Mouse (Mus musculus): ENCODE measurements at regions not wholly inside any gene's neighbourhood (a gene's known extent, or its start where the extent isn't known, plus 50 kb on each side); places are given as distances from the start of the nearest gene placed in this dataset.
A peak's percentile ranks its signal among the peaks of the same experiment; 100 is the strongest.

GRCm38 (mm10) chr15:27259854-27260191, 206.7 kb upstream of the Ank start:
- DNase-seq (ENCODE audit: low read depth, low spot score), result no peak

- no peak for DNase-seq (ENCODE audit: low read depth, low spot score)
Measured at GRCm38 (mm10) chr15:27270203-27270602, 196.3 kb upstream of the Ank start.

- DNase-seq (ENCODE audit: low read depth, low spot score), result no peak
Measured at GRCm38 (mm10) chr15:27282279-27282678, 184.2 kb upstream of the Ank start.

GRCm38 (mm10) chr15:27303856-27304255, 162.6 kb upstream of the Ank start:
- no peak for DNase-seq (ENCODE audit: low read depth, low spot score)

GRCm38 (mm10) chr15:27304256-27304655, 162.2 kb upstream of the Ank start:
- no peak for DNase-seq (ENCODE audit: low read depth, low spot score)

- DNase-seq (ENCODE audit: low read depth, low spot score), result no peak
Measured at GRCm38 (mm10) chr15:27305035-27305434, 161.4 kb upstream of the Ank start.

- no peak for DNase-seq (ENCODE audit: low read depth, low spot score)
Measured at GRCm38 (mm10) chr15:27308639-27309038, 157.8 kb upstream of the Ank start.

GRCm38 (mm10) chr15:27315964-27316745, 150.3 kb upstream of the Ank start:
- DNase-seq (ENCODE audit: low read depth, low spot score), result no peak

- no peak for DNase-seq (ENCODE audit: low read depth, low spot score)
Measured at GRCm38 (mm10) chr15:27316746-27317129, 149.7 kb upstream of the Ank start.

GRCm38 (mm10) chr15:27321915-27322665, 144.4 kb upstream of the Ank start:
- DNase-seq (ENCODE audit: low read depth, low spot score), result no peak

- peak; percentile 29 for DNase-seq (ENCODE audit: low read depth, low spot score)
Measured at GRCm38 (mm10) chr15:27325847-27326548, 140.5 kb upstream of the Ank start.

- no peak for DNase-seq (ENCODE audit: low read depth, low spot score)
Measured at GRCm38 (mm10) chr15:27326549-27326876, 140.0 kb upstream of the Ank start.

- no peak for DNase-seq (ENCODE audit: low read depth, low spot score)
Measured at GRCm38 (mm10) chr15:27327744-27328143, 138.7 kb upstream of the Ank start.

- no peak for DNase-seq (ENCODE audit: low read depth, low spot score)
Measured at GRCm38 (mm10) chr15:27328441-27328840, 138.0 kb upstream of the Ank start.

GRCm38 (mm10) chr15:27340070-27340469, 126.4 kb upstream of the Ank start:
- DNase-seq (ENCODE audit: low read depth, low spot score), result no peak

- DNase-seq (ENCODE audit: low read depth, low spot score), result no peak
Measured at GRCm38 (mm10) chr15:27341518-27341976, 124.9 kb upstream of the Ank start.

GRCm38 (mm10) chr15:27358441-27358840, 108.0 kb upstream of the Ank start:
- DNase-seq (ENCODE audit: low read depth, low spot score), result no peak

GRCm38 (mm10) chr15:27359271-27359670, 107.2 kb upstream of the Ank start:
- DNase-seq (ENCODE audit: low read depth, low spot score), result no peak

- DNase-seq (ENCODE audit: low read depth, low spot score), result no peak
Measured at GRCm38 (mm10) chr15:27374517-27374916, 92.0 kb upstream of the Ank start.

GRCm38 (mm10) chr15:27378601-27379094, 87.8 kb upstream of the Ank start:
- DNase-seq (ENCODE audit: low read depth, low spot score), result no peak

- no peak for DNase-seq (ENCODE audit: low read depth, low spot score)
Measured at GRCm38 (mm10) chr15:27380436-27380945, 86.0 kb upstream of the Ank start.

GRCm38 (mm10) chr15:27381565-27381964, 84.9 kb upstream of the Ank start:
- DNase-seq (ENCODE audit: low read depth, low spot score), result no peak
